Mouse (Mus musculus): Measurements from ENCODE around the gene Prkn. TPM values are rescaled to one million over a fixed set of nuclear protein-coding genes. Genes with fewer than 3 reads are reported as not detected.

The Prkn gene
- polyA plus RNA-seq, 1 experiment from 2014 or later, result 3.0 TPM

DNA sequence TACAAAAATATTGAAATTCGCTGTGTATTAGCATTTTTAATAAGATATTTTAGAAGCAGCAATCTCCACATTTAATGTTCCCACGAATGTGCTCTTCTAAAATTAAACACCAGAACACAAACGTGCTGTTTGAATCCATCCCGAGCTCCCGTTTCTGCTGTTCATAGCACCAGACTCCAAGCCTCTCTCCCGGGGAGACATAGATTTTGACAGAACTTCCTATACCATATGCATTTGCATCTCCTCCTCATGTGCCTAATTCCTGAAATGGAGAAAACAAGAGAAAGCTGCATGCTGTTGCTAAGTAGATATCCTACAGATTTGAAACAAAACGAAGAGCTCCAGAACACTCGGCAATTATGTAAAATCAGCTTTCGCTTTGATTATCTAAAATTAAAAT, 733.5 kb downstream of the Prkn start:
- H3K27ac ChIP-seq (ENCODE audit: low read length), result no peak overlapping the region
- no peaks in the 10 kb centered on the region for H3K9me3 ChIP-seq (ENCODE audit: control insufficient read depth, low read depth, low read length)
- H3K27me3 ChIP-seq (ENCODE audit: control insufficient read depth, insufficient read depth, low read length), result no peaks in the 10 kb centered on the region
- 92% methylated on average over 9 of the region's 9 CpGs for WGBS
- no peaks in the 10 kb centered on the region for H3K4me1 ChIP-seq (ENCODE audit: control insufficient read depth, insufficient read depth, low read length)
- H3K4me3 ChIP-seq (ENCODE audit: low read depth, low read length), result no peak overlapping the region
- no peak overlapping the region for H3K9ac ChIP-seq (replicated peaks; ENCODE audit: low read depth, low read length)
- no peaks in the 10 kb centered on the region for H3K36me3 ChIP-seq (ENCODE audit: control insufficient read depth, insufficient read depth, low read length)
- no peak for ATAC-seq (ENCODE audit: insufficient number of reproducible peaks, insufficient read depth, low FRiP score, low read depth)
- H3K4me2 ChIP-seq (replicated peaks; ENCODE audit: low read depth, low read length), result no peak overlapping the region

DNA sequence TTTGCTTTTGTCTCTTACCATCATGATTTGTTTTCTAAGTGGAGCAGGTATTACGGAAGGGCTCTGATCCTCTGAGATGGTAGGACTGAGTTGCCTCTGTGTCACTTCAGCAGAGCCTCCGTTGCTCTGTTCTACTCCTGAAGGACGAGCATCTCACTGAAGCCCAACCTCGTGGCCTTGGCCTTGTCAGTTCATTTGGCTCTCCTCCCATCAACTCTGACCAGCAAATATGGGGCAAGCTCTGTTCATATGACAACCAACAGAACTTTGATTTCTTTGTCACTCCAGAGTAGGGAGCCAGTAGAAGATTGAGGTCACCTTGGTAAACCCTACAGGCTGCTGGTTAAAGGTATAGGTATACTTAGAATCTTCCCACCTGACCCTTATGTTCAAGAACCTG, 745.3 kb downstream of the Prkn start:
- Histone ChIP-seq H3K4me2 (replicated peaks; ENCODE audit: low read depth, low read length) (no peak overlapping the region), H3K4me3 (ENCODE audit: low read depth, low read length) (no peak overlapping the region), H3K9me3 (ENCODE audit: control insufficient read depth, low read depth, low read length) (no peaks in the 10 kb centered on the region), H3K4me1 (ENCODE audit: control insufficient read depth, insufficient read depth, low read length) (no peaks in the 10 kb centered on the region), H3K27me3 (ENCODE audit: control insufficient read depth, insufficient read depth, low read length) (no peaks in the 10 kb centered on the region), H3K36me3 (ENCODE audit: control insufficient read depth, insufficient read depth, low read length) (no peaks in the 10 kb centered on the region), H3K9ac (replicated peaks; ENCODE audit: low read depth, low read length) (no peak overlapping the region), H3K27ac (ENCODE audit: low read length) (no peak overlapping the region)
- WGBS, result 86% methylated on average over 4 of the region's 4 CpGs
- no peak for ATAC-seq (ENCODE audit: insufficient number of reproducible peaks, insufficient read depth, low FRiP score, low read depth)

GRCm38 (mm10) chr17:11607931-11608330, 767.7 kb downstream of the Prkn start:
- 89% methylated on average over 5 of the region's 5 CpGs for WGBS
- Histone ChIP-seq H3K4me1 (ENCODE audit: control insufficient read depth, insufficient read depth, low read length) (0 out of 2 replicates have a peak, but pooled peaks cover 4% of the 10 kb centered on the region), H3K27ac (ENCODE audit: low read length) (no peak overlapping the region), H3K27me3 (ENCODE audit: control insufficient read depth, insufficient read depth, low read length) (no peaks in the 10 kb centered on the region), H3K9me3 (ENCODE audit: control insufficient read depth, low read depth, low read length) (no peaks in the 10 kb centered on the region), H3K4me3 (ENCODE audit: low read depth, low read length) (no peak overlapping the region), H3K36me3 (ENCODE audit: control insufficient read depth, insufficient read depth, low read length) (no peaks in the 10 kb centered on the region), H3K9ac (replicated peaks; ENCODE audit: low read depth, low read length) (no peak overlapping the region), H3K4me2 (replicated peaks; ENCODE audit: low read depth, low read length) (no peak overlapping the region)
- ATAC-seq (ENCODE audit: insufficient number of reproducible peaks, insufficient read depth, low FRiP score, low read depth), result no peak

DNA sequence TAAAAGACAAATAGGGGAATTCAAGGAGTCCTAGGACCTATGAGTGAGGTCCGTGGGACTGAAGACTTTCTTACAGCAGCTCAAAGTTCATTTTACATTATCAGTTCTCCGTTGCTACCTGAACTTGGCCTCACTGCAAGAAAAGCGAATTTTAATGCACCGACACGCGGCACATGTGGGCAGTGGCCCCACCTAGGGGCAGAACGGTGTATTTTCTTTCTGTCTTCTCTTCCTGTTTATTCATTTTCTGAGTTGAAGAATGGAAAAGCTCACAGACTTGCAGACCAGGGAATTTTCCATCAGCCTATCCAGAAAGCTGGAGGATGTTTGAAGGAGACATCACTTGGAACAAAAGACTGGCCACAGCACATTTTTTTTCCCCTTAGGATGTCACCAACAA, 771.3 kb downstream of the Prkn start:
- Histone ChIP-seq H3K9me3 (ENCODE audit: control insufficient read depth, low read depth, low read length) (no peaks in the 10 kb centered on the region), H3K4me3 (ENCODE audit: low read depth, low read length) (no peak overlapping the region), H3K4me2 (replicated peaks; ENCODE audit: low read depth, low read length) (no peak overlapping the region), H3K36me3 (ENCODE audit: control insufficient read depth, insufficient read depth, low read length) (no peaks in the 10 kb centered on the region), H3K9ac (replicated peaks; ENCODE audit: low read depth, low read length) (no peak overlapping the region), H3K4me1 (ENCODE audit: control insufficient read depth, insufficient read depth, low read length) (0 out of 2 replicates have a peak, but pooled peaks cover 4% of the 10 kb centered on the region), H3K27ac (ENCODE audit: low read length) (no peak overlapping the region), H3K27me3 (ENCODE audit: control insufficient read depth, insufficient read depth, low read length) (no peaks in the 10 kb centered on the region)
- WGBS, result 13% methylated on average over 7 of the region's 7 CpGs
- no peak for ATAC-seq (ENCODE audit: insufficient number of reproducible peaks, insufficient read depth, low FRiP score, low read depth)

DNA sequence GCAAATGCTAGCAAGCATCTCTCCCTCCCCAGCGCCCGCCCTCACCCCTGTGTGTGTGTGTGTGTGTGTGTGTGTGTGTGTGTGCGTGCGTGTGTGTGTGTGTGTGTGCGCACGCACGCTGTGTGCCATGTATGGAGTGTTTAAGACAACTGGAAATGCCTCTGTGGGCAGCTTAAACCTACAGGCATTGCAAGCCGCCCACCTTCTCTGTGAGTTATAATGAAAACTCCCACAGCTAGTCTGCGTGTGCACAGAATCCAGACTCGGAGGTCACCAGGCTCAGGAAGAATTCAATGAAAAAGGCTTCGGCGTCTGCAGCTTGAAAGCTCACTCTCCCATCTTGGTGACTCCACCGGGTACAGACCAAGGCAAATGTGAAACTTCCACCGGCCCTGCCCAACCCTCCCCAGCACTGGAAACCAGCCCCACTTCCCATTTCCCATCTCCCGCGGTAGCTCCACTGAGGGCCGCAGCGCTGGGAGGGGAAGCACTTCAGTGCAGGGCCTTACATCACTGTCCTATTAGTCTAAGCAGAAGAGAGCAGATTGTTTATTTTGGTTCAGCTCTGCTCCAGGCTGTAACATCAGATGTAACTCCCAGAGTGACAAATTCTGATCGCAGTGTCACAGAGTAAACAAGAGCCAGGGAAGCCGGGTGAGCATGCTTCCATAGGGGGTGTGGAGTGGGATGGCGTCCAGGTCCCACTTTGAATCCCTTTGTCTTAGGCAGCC, 772.8 kb downstream of the Prkn start:
- WGBS, result 39% methylated on average over 21 of the region's 21 CpGs
- H3K9ac ChIP-seq (replicated peaks; ENCODE audit: low read depth, low read length), result no peak overlapping the region
- H3K4me2 ChIP-seq (replicated peaks; ENCODE audit: low read depth, low read length), result peak overlapping the region; percentile 4; the same call in 1 of the 2 replicates

DNA sequence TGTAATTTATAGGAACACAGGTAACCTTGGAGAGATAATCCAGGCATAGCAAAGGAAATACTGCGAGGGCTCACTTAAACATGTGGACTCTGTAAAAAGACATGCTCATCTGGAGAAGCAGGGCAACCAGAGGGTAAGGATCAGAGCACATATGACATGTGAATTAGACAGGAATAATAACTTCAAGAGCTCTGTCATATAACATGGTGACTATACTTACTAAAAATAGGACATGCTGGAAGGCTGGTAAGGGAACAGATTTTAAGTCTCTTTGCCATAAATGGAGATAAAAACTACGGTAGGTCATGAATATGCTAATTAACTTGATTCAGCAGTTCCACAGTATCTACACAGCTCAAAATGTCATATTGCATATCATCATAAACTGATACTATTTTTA, 777.4 kb downstream of the Prkn start:
- no peaks in the 10 kb centered on the region for H3K27me3 ChIP-seq (ENCODE audit: control insufficient read depth, insufficient read depth, low read length)
- no peaks in the 10 kb centered on the region for H3K9me3 ChIP-seq (ENCODE audit: control insufficient read depth, low read depth, low read length)
- no peak overlapping the region for H3K27ac ChIP-seq (ENCODE audit: low read length)
- no peak overlapping the region for H3K4me2 ChIP-seq (replicated peaks; ENCODE audit: low read depth, low read length)
- no peaks in the 10 kb centered on the region for H3K36me3 ChIP-seq (ENCODE audit: control insufficient read depth, insufficient read depth, low read length)
- no peak overlapping the region for H3K9ac ChIP-seq (replicated peaks; ENCODE audit: low read depth, low read length)
- H3K4me3 ChIP-seq (ENCODE audit: low read depth, low read length), result no peak overlapping the region
- no peak for ATAC-seq (ENCODE audit: insufficient number of reproducible peaks, insufficient read depth, low FRiP score, low read depth)
- 55% methylated on average over 2 of the region's 2 CpGs for WGBS
- H3K4me1 ChIP-seq (ENCODE audit: control insufficient read depth, insufficient read depth, low read length), result 0 out of 2 replicates have a peak, but pooled peaks cover 3% of the 10 kb centered on the region

More for the DNA sequence above, 772.8 kb downstream of the Prkn start:
- peak; percentile 53; the same call in 1 of the 2 replicates for ATAC-seq (ENCODE audit: insufficient number of reproducible peaks, insufficient read depth, low FRiP score, low read depth)
- H3K4me3 ChIP-seq (ENCODE audit: low read depth, low read length), result no peak overlapping the region
- H3K27me3 ChIP-seq (ENCODE audit: control insufficient read depth, insufficient read depth, low read length), result no peaks in the 10 kb centered on the region
- no peaks in the 10 kb centered on the region for H3K9me3 ChIP-seq (ENCODE audit: control insufficient read depth, low read depth, low read length)
- no peaks in the 10 kb centered on the region for H3K36me3 ChIP-seq (ENCODE audit: control insufficient read depth, insufficient read depth, low read length)
- H3K4me1 ChIP-seq (ENCODE audit: control insufficient read depth, insufficient read depth, low read length), result 0 out of 2 replicates have a peak, but pooled peaks cover 4% of the 10 kb centered on the region
- H3K27ac ChIP-seq (ENCODE audit: low read length), result no peak overlapping the region

DNA sequence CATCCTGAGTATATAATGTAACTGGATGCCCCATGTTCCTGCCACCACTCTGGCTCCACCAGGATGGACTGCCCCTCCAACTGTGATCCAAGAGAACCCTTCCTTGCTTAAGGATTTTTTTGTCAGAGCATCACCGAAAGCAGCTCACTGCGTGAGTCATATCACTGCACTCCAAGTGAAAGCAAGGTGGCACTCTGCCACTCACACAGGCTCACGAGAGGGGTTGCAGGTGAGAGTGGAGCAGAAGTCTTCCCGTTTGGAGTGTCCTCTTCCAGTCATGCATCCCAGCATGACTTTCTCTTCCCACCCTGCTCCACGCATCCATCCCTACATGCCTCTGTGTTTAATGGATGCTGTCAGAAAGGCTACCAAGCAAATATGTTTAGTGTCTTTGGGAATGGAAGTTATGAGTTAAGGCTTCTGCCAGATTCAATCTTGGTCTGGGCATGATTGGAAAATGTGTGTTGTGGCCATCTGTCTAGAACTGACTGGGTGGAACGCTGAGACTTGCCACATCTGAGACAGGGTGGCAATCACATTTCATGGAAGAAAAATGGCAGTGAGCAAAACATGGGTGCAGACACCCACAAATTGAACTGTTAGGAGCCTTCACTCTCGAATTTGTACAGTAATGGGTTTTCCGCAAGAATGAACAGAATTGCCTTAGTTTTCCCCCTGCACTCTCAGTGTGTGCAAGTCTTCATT, 778.9 kb downstream of the Prkn start:
- Histone ChIP-seq H3K9ac (replicated peaks; ENCODE audit: low read depth, low read length) (no peak overlapping the region), H3K4me1 (ENCODE audit: control insufficient read depth, insufficient read depth, low read length) (no peaks in the 10 kb centered on the region), H3K27me3 (ENCODE audit: control insufficient read depth, insufficient read depth, low read length) (no peaks in the 10 kb centered on the region), H3K9me3 (ENCODE audit: control insufficient read depth, low read depth, low read length) (no peaks in the 10 kb centered on the region), H3K36me3 (ENCODE audit: control insufficient read depth, insufficient read depth, low read length) (no peaks in the 10 kb centered on the region), H3K27ac (ENCODE audit: low read length) (no peak overlapping the region), H3K4me3 (ENCODE audit: low read depth, low read length) (no peak overlapping the region), H3K4me2 (replicated peaks; ENCODE audit: low read depth, low read length) (no peak overlapping the region)
- 89% methylated on average over 8 of the region's 8 CpGs for WGBS
- ATAC-seq (ENCODE audit: insufficient number of reproducible peaks, insufficient read depth, low FRiP score, low read depth), result no peak

GRCm38 (mm10) chr17:11620770-11621169, 780.6 kb downstream of the Prkn start:
- WGBS, result 61% methylated on average over 3 of the region's 3 CpGs
- ATAC-seq (ENCODE audit: insufficient number of reproducible peaks, insufficient read depth, low FRiP score, low read depth), result no peak
- no peaks in the 10 kb centered on the region for H3K36me3 ChIP-seq (ENCODE audit: control insufficient read depth, insufficient read depth, low read length)
- H3K9ac ChIP-seq (replicated peaks; ENCODE audit: low read depth, low read length), result no peak overlapping the region
- H3K27me3 ChIP-seq (ENCODE audit: control insufficient read depth, insufficient read depth, low read length), result no peaks in the 10 kb centered on the region
- H3K4me3 ChIP-seq (ENCODE audit: low read depth, low read length), result no peak overlapping the region
- H3K4me1 ChIP-seq (ENCODE audit: control insufficient read depth, insufficient read depth, low read length), result no peaks in the 10 kb centered on the region
- no peaks in the 10 kb centered on the region for H3K9me3 ChIP-seq (ENCODE audit: control insufficient read depth, low read depth, low read length)
- H3K27ac ChIP-seq (ENCODE audit: low read length), result no peak overlapping the region
- no peak overlapping the region for H3K4me2 ChIP-seq (replicated peaks; ENCODE audit: low read depth, low read length)

Data from stomach, embryonic 14.5 days (tissue).